Mouse (Mus musculus): ENCODE data around the gene Actr1a.
A peak's percentile ranks its signal among the peaks of the same experiment; 100 is the strongest.

Actr1a gene

DNA sequence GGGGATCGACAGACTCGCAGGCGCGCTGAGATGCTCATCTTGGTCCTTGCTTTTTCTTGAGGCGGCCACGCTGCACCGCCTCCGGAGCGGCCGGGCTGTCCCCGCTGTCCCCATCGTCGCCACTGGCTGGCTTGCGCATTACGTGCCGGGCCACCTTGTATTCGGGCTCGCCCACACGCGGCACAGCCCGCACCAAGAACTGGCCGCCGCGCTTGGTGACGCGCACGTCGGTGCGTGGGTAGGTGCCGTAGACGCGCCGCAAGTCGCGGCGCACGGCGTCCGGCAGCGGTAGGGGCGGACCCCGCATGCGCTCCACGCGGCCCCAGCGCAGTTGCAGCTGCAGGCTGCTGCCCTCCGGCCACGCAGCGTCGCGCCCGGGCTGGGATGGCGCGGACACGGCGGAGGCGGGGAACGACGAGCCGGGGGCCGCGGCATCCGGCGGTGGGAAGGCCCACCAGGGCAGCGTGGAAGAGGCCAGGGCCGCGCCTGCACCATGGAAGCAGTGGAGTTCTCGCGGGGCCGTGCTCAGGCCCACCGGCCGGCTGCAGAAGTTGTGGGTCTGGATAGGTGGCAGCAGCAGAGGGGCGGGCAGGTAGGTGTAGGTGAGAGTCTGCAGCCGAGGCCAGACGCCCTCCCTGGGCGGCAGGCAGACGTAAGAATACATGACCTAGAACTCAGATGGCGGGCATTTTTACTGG is 46.6 kb downstream of the Actr1a start:
- peak; percentile 44 for DNase-seq

DNA sequence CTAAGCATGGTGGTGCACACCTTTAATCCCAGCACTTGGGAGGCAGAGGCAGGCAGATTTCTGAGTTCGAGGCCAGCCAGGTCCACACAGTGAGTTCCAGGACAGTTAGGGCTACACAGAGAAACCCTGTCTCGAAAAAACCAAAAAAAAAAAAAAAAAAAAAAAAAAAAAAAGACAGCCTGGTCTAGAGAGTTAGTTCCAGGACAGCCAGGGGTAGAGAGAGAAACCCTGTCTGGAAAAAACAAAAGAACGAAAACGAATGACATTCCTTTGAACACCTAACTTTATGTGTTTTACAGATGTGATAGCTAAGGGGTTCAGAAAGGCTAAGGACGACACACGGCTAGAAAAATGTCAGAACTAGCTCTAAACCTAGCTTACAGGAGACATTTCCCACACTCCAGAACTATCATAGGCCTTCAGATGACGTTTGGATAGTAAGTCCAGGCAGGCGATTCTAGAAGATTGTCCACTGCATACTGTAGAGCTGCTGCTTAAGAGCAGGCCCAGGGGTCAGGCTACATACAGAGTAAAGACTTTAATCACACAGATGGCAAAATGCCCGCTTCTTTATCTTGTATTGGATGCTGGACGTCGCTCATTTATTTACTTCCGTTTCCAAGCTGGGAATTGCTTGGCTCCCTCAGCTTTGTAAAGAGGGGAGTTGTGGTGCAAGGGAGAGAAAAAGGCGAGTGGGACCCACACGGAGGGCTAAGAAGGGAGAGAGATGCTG is 47.4 kb downstream of the Actr1a start:
- no peak for DNase-seq

DNA sequence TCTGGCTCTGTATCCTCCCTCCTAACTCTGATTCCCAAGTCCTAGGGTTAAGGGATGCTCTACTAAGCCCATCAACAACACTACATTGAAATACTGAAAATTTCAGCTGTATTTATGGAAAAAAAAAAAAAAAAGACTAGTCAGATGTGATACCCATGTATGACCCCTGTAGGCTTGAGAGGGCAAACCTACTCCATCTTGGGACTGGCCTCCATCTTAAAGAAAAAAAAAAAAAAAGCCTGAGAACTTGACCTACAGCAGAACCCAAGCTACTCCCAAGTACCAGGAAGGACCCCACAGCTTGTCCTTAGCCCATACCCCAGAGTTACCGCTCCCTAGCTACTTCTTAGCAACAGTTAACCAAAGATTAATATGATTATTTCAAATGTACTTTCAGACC is 48.4 kb downstream of the Actr1a start:
- no peak for DNase-seq

DNA sequence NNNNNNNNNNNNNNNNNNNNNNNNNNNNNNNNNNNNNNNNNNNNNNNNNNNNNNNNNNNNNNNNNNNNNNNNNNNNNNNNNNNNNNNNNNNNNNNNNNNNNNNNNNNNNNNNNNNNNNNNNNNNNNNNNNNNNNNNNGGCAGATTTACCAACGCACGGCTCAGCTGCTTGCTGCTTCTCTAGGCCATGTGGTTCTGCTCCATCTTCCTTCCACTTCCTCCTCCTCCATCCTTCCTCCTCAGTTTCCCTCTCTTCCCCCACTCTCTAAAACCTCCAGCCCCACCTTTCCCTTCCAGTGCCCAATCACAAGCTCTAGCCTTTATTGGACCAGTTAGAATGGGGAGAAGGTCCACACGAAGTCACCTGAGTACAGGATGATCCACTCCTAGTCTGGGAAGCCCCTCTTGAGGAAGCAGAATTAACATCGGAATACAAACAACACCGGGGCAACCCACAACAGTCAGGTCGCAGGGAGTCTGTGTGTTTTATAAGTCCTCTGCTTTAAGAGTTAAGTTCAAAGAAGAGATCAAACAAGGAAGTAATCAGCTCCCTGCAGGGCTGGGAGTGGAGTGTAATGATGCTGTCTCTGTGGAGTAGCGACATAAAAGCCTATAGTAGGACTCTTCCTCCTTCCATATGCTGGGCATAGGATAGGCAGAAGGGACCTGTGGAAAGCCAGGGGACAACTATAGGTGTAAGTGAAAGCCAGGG is 50.7 kb downstream of the Actr1a start:
- DNase-seq: no peak

DNA sequence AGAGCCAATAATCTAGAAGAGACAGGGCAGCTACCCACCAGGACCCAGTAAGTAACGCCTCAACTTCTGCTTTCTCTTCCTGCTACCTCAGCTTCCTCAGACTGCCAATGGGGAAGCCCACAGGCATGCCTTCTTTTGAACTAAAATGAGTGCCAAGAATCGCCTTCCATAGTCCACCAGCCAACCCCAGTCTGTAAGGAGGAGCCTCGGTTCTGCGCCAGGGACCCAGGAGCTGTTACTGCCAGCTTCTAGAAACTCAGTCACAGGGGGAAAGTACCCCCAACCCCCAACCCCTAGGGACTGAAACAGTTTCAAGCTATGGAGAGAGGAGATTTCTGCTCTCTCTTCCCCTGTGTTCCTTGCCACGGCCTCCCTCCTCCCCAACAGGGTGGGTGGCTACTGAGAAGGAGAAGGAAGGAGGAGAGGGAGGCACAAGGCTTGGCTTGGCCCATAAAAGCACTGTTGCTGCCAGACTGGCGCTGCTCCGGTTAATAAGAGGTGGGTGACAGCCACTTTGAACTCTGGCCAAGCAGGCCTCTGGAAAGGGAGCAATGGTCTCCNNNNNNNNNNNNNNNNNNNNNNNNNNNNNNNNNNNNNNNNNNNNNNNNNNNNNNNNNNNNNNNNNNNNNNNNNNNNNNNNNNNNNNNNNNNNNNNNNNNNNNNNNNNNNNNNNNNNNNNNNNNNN is 56.1 kb downstream of the Actr1a start:
- DNase-seq: no peak

DNA sequence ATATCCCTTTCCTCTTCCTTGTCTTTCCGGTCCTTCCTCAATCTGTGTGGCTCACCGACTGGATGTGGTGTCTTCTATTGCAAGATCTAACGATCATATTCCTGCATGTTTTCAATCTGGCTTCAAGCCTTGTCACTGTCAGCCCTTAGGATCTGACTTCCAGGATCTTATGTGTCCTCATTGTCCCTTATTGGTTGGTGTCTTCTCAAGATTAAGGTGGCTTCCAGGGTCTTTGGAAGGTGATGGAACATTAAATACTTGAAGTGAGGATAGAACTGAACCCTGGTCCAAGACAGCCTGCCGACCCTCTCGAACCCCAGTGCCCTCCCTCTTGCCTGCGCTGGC is 56.6 kb downstream of the Actr1a start:
- no peak for DNase-seq

DNA sequence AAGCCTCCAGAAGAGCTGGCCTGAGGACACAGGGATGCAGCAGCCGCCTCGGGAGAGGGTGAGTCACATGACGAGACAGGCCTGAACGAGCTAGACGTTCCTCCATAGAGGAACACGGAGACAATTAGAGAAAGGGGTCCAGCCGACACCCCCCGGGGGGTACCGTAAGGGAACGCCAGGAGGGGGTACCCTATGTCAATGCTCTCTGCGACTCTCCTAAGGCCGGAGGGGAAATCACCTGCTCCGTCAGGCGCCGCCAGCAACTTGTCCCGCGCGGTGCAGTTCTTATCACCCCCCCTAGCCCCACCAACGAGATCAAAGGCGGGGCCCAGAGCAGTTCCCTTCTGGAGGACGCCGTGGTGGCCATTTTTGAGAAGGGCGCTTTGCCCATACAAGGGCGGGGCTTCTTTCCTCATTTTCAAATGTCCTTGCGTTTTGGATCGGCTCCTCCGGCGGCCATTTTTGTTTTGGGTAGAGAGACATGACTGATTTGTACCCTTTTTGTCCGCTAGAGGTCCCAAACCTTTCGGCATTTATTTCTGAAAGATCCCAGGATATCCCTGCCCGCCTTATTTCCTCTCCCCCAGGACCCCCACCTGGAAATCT is 57.1 kb downstream of the Actr1a start, which contains the start of gene Cuedc2:
TSS of gene Cuedc2 (minus strand) at position 372 of the 606 bp plus-strand sequence.
- DNase-seq: peak; percentile 99

DNA sequence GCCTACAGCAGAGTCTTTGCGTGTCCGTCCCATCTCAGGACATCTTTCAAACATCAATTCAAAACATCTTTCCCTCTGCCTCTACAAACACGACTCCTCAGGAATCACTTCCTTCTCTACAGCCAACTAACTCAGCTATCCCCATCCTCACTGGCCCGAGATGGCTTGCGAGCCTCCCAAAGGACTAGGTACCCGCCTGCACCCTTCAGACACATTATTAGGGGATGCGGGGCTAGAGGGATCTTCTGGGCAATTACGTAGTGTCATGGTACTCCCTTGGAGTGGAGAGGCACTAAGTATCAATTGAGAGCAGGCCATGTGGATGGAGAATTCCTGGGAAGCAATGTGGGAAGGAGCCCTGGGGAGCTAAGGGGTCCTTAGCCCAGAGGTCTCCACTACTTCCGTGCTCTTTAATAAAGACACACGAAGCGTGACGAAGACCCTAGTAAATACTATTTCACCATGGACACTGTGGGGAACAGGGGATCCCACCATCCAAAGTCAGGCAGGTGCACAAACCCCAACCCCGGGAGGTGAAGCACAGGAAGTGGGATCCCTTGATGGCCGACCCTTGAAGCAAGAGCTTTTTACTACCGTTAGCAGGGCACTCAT is 57.7 kb downstream of the Actr1a start:
- DNase-seq: no peak

DNA sequence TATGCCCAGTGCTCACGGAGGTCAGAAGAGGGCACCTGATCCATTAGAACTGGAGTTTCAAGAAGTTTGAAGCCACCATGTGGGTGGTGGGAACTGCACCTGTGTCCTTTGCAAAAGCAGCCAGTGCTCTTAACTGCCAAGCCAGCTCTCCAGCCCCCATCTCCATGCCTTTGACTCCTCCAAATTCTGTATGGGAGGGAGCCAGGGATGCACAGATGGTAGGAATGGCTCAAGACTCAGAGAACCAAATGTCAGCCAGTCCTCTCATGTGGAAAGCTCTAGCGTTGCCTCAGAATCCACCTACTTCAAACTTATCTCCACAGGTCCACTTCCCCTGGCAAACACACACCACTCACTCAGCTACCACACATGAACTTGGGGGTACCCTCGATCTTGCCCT is 61.6 kb downstream of the Actr1a start:
- DNase-seq: no peak

DNA sequence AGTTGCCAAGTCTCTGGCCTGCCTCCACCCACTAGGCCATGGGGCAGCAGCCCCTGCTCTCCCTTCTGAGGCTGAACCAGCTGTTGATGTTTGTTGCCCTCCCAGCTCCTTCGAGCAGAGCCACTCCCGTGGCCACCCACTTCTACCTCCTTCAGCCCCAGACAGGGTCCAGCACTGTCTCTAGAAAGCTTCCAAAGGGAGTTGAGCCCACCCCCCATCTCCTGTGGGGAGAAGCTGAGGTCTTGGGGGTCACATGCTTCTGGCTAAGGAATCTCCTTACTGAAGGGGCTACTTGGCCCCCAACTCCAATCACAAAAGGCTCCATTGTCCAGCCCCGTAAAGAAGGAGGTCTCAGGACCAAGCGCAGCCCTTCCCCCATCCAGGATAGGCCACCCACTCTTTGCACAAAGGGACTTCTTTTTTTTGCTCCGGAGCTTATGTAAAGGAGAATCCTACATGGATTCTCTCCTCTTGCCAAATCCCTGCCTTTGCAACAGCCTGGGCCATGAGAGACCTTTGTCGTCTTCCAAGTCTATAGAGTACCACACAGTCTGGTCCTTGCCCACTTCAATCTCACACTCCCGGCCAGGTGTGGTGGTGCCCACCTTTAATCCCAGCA is 62.7 kb downstream of the Actr1a start:
- no peak for DNase-seq

DNA sequence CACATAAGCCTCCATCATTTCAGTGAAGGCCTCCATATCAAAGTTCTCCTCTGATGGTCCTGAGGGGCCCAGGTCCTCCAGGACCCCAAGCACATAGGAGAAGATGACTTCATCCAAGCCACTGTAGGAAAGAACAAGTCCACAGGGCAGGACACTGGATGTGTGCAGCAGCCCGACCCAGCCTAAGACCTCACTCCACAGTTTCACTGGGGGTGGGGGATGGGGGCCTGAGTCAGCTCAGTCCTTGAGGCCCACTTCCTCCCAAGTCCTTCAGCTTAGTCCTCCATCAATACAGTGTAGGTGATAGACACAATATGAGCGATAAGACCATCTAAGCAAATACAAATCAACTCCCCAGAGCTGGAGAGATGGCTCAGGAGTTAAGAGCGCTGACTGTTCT is 63.6 kb downstream of the Actr1a start:
- DNase-seq: no peak

DNA sequence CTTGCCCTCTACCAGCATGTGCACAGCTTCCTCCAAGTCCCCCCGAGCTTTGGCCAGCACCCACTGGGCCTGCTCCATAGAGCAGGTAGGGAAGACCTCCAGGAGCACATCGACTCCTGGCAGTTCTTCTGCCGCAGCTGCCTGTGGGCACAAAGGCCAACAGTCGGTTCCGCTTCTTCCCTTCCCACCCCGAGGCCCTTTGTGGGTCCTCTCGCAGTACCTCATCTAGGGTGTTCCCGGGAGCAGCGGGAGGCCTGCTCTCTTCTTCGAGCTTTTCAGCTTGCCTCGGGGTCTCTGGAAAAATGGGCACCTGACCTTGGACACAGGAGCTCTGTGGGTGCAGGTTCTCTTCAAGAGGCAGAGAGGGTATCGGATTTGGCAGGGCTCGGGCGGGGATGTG is 64.2 kb downstream of the Actr1a start:
- DNase-seq: no peak

DNA sequence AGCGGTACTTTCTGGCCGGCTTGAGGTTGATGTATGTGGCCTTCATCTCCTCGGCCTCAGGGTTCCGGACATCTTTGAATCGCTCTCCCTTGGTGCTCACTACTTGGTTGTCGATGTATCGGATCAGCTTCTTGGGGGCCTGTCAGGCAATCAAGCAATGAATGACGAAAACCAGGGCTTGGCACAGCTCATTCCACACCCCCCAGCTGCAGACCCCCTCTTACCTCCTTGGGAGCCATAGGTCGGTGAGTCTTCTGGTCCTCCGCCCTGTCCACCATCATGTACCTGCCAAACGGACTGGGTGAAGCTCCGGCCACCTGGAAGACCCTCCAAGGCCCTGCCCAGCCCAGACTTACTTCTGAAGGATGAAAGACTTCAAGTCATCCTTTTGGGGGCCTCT is 64.9 kb downstream of the Actr1a start:
- DNase-seq: no peak

DNA sequence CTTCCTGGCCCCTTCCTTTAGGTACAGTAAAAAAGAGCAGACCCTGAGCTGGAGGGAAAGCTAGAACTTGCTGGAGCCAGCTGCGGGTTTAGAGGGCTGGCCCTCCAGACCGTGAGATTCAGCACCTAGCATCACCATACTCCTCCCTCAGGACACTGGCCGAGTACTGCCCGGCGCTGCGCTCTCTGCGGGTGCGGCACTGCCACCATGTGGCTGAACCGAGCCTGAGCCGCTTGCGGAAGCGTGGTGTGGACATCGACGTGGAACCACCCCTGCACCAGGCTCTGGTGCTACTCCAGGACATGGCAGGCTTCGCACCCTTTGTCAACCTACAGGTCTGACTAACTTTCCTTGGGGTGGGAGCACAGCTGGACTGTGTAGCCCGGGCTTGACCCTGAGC is 65.6 kb downstream of the Actr1a start:
- DNase-seq: peak; percentile 66

DNA sequence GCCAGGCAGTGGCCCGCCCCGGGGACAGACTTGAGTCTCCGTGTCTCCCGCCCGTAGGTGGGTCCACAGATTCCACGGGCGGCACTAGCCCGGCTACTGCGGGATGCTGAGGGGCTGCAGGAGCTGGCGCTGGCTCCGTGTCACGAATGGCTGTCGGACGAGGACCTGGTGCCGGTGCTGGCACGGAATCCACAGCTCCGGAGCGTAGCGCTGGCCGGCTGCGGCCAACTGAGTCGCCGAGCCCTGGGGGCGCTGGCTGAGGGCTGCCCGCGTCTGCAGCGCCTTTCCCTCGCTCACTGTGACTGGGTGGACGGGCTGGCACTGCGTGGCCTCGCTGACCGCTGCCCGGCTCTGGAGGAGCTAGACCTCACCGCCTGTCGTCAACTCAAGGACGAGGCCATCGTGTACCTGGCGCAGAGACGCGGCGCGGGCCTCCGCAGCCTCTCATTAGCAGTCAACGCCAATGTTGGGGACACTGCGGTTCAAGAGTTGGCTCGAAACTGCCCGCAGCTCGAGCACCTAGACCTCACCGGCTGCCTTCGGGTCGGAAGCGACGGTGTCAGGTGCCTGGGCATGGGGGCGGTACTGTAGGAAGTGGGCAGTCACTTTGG is 66.4 kb downstream of the Actr1a start:
- DNase-seq: no peak

DNA sequence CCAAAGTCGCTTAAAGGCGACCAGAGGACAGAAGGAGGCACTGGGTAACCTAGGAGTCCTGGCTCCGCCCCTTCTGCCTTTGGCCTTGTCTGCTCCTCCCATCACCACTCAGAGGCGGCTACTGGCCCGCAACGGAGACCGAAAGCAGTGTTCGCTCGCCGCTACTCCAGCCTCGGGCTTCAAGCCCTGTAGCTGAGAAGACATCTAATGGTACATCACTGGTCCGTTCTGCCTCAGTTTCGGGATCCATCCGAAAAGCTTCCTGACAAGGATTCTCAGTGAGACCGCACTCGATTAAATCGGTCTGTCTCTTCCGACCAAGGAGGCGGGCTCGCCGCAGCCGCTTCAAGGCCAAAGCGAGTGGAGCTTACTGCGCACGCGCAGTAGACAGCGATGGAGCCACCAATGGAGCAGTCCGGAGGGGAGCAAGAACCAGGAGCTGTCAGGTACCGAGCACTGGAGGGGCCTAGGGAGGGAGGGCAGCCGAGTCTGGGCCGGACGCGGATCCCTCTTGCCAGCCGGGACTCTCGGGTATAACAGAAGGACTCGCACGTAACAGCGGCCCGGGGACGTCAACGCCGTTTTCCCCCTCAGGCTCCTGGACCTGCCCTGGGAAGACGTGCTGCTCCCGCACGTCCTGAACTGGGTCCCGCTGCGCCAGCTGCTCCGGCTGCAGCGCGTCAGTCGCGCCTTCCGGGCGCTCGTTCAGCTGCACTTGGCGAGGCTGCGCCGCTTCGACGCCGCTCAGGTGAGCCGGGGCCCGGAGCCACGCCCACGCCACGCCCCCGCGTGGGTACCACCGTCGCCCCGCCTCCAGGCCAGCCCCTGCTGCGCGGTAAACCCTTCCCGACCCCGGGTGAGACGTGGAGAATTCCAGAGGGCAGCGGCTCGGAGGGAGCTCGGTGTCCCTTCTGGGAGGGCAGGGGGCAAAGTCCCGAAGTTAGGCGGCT is 67.2 kb downstream of the Actr1a start, which contains the start of gene Fbxl15:
TSS of gene Fbxl15 (plus strand) at position 104 of the 950 bp plus-strand sequence.
- peak; percentile 94 for DNase-seq

DNA sequence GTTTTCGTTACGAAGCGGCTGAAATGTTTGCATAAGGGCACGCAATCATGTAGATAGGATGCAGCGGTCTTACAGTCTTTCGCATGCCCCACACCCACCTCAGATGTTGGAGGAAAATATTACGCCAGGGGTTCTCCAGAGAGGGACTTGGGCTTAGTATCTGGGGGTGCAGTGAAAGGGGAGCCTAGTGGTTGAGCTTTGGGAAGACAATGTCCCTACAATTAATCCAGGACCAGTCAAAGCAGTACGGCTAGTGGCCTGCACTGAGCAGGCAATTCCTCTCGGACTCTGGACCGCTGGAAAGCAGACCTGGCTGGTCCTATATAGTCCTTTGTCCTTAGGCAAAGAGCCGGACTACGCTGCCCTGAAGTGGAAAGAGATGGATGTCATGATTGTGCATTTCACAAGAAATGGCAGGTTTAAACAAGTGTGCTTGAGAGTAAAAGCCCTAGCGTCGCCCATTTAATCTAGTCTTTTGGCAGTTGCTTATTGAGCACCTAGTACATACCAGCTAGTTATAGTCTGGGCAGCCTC is 68.0 kb downstream of the Actr1a start:
- DNase-seq: no peak

Data from thymus, postnatal 14 days (tissue).